Mouse (Mus musculus): ENCODE measurements around the gene Nrbf2. TPM values are rescaled to one million over a fixed set of nuclear protein-coding genes. Genes with fewer than 3 reads are reported as not detected.

Gene Nrbf2
- polyA plus RNA-seq, 1 experiment = 11.2 TPM

DNA sequence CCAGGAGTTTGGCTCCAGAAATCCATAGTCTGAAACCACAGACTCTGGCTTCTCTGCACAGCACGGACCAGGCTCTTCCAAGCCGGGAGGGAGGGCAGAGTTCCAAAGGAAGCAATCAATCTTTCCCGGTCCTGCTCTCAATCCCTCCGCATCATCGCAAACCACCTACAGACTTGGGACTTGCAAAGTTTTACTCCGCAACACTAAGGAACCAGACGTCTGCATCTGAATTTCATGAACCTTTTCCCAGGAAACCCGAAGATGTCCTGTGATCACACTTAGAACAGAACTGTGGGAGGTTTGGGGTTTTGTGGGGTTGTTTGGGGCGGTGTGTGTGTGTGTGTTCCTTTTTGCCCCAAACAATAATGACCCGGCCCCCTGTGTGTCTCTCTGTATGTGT lies 794 bp downstream of the Nrbf2 start:
- 13% methylated on average over 10 of the region's 10 CpGs for WGBS
- H3K4me3 ChIP-seq (ENCODE audit: control insufficient read depth, insufficient read depth, low read length) = peak overlapping the region; percentile 94
- DNase-seq = no peak
- peaks cover 15% of the 10 kb centered on the region for H3K4me1 ChIP-seq (replicated peaks; ENCODE audit: control insufficient read depth, insufficient read depth, low read length)
- H3K27ac ChIP-seq (ENCODE audit: control insufficient read depth, insufficient read depth, low read length) = no peak overlapping the region
- no peaks in the 10 kb centered on the region for H3K36me3 ChIP-seq (ENCODE audit: control insufficient read depth, insufficient read depth, low read length)
- H3K27me3 ChIP-seq (ENCODE audit: control insufficient read depth, insufficient read depth, low read length) = no peaks in the 10 kb centered on the region
- no peak for TF ChIP-seq POLR2A (IDR thresholded peaks at IDR 0.05; ENCODE audit: control insufficient read depth, extremely low read depth, insufficient read depth, low read length, poor library complexity)
- no peak for TF ChIP-seq CTCF (IDR thresholded peaks at IDR 0.05; ENCODE audit: borderline replicate concordance, control insufficient read depth, extremely low read depth, insufficient read depth, low read length, poor library complexity)

DNA sequence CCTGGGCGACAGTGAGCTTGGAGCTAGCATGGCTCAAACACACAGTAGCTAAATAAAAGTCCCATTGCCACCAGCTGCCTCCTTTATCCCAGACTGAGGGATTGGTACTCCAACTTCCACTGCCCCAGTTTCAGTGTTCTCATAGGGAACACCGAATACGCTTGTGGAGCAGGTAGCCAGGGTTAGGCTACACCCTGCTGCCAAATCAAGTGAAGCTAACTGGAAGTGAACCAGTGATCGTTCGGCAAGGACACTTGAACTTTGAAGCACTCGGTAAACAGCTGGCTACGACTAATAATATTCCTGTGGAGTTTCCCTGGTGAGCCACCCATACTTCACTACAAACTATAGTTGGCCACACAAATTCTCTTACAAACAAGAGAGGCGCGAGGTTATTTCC lies 1.6 kb downstream of the Nrbf2 start:
- no peak overlapping the region for H3K27ac ChIP-seq (ENCODE audit: control insufficient read depth, insufficient read depth, low read length)
- peaks cover 15% of the 10 kb centered on the region for H3K4me1 ChIP-seq (replicated peaks; ENCODE audit: control insufficient read depth, insufficient read depth, low read length)
- 93% methylated on average over 9 of the region's 9 CpGs for WGBS
- no peaks in the 10 kb centered on the region for H3K36me3 ChIP-seq (ENCODE audit: control insufficient read depth, insufficient read depth, low read length)
- no peak for DNase-seq
- no peak for TF ChIP-seq POLR2A (IDR thresholded peaks at IDR 0.05; ENCODE audit: control insufficient read depth, extremely low read depth, insufficient read depth, low read length, poor library complexity)
- TF ChIP-seq CTCF (IDR thresholded peaks at IDR 0.05; ENCODE audit: borderline replicate concordance, control insufficient read depth, extremely low read depth, insufficient read depth, low read length, poor library complexity) = no peak
- no peak overlapping the region for H3K4me3 ChIP-seq (ENCODE audit: control insufficient read depth, insufficient read depth, low read length)
- H3K27me3 ChIP-seq (ENCODE audit: control insufficient read depth, insufficient read depth, low read length) = no peaks in the 10 kb centered on the region

DNA sequence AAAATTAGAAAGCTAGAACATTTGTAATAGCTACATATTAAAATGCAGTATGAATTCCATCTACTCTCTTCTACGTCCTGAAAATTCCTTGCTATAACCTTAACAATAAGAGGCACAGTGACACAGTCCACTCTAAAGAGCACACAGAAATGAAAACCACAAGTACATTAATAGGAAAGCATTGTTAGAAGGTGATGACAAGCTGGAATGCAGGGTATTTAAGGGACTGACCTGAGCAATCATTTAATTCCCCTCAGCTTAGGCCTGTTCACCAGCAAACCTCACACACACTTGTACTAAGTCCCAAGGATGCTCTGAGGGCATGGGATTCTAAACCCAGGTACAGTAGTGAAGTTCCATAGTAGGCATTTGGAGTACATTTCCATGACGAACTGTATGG lies 2.6 kb downstream of the Nrbf2 start:
- TF ChIP-seq POLR2A (IDR thresholded peaks at IDR 0.05; ENCODE audit: control insufficient read depth, extremely low read depth, insufficient read depth, low read length, poor library complexity) (no peak), CTCF (IDR thresholded peaks at IDR 0.05; ENCODE audit: borderline replicate concordance, control insufficient read depth, extremely low read depth, insufficient read depth, low read length, poor library complexity) (no peak)
- Histone ChIP-seq H3K4me3 (ENCODE audit: control insufficient read depth, insufficient read depth, low read length) (no peak overlapping the region), H3K4me1 (replicated peaks; ENCODE audit: control insufficient read depth, insufficient read depth, low read length) (peaks cover 15% of the 10 kb centered on the region), H3K27ac (ENCODE audit: control insufficient read depth, insufficient read depth, low read length) (no peak overlapping the region), H3K27me3 (ENCODE audit: control insufficient read depth, insufficient read depth, low read length) (no peaks in the 10 kb centered on the region), H3K36me3 (ENCODE audit: control insufficient read depth, insufficient read depth, low read length) (no peaks in the 10 kb centered on the region)
- WGBS = 97% methylated on average over 2 of the region's 2 CpGs
- no peak for DNase-seq

DNA sequence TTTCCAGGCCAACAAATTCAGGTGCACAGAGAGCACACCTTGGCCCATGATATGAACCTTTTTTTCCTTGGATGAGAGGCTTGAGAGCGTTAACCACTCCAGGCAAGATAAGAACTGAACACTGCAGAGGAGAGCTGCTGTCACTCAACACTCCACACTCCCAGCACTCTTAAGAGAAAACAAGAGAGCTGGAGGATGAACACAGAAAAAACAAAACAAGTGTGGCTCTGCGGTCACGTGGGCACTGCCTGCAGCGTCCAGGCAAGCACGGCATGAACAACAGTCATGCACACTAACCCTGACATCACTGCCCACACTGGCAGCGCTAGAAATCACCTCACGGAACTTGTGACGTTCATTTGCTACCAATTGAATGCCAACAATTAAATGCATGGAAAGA lies 3.3 kb downstream of the Nrbf2 start:
- Histone ChIP-seq H3K4me3 (ENCODE audit: control insufficient read depth, insufficient read depth, low read length) (no peak overlapping the region), H3K27ac (ENCODE audit: control insufficient read depth, insufficient read depth, low read length) (no peak overlapping the region), H3K4me1 (replicated peaks; ENCODE audit: control insufficient read depth, insufficient read depth, low read length) (peaks cover 15% of the 10 kb centered on the region), H3K27me3 (ENCODE audit: control insufficient read depth, insufficient read depth, low read length) (no peaks in the 10 kb centered on the region), H3K36me3 (ENCODE audit: control insufficient read depth, insufficient read depth, low read length) (no peaks in the 10 kb centered on the region)
- TF ChIP-seq CTCF (IDR thresholded peaks at IDR 0.05; ENCODE audit: borderline replicate concordance, control insufficient read depth, extremely low read depth, insufficient read depth, low read length, poor library complexity) (no peak), POLR2A (IDR thresholded peaks at IDR 0.05; ENCODE audit: control insufficient read depth, extremely low read depth, insufficient read depth, low read length, poor library complexity) (no peak)
- WGBS = 88% methylated on average over 8 of the region's 8 CpGs
- DNase-seq = no peak

DNA sequence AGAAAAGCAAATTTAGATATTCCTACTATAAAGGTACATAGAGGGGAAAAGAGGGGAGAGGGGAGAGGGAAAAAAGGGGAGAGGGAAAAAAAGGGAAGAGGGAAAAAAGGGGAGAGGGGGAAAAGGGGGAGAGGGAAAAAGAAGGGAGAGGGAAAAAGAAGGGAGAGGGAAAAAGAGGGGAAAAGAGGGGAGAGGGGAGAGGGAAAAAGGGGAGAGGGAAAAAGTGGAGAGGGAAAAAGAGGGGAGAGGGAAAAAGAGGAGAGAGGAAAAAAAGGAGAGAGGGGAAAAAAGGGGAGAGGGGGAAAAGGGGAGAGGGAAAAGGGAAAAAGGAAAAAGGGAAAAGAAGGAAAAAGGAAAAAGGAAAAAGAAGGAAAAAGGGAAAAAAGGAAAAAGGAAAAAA lies 9.2 kb downstream of the Nrbf2 start:
- Histone ChIP-seq H3K27me3 (ENCODE audit: control insufficient read depth, insufficient read depth, low read length) (no peaks in the 10 kb centered on the region), H3K4me1 (replicated peaks; ENCODE audit: control insufficient read depth, insufficient read depth, low read length) (no peaks in the 10 kb centered on the region), H3K36me3 (ENCODE audit: control insufficient read depth, insufficient read depth, low read length) (peaks cover 13% of the 10 kb centered on the region), H3K27ac (ENCODE audit: control insufficient read depth, insufficient read depth, low read length) (no peak overlapping the region), H3K4me3 (ENCODE audit: control insufficient read depth, insufficient read depth, low read length) (no peak overlapping the region)
- DNase-seq = no peak
- TF ChIP-seq POLR2A (IDR thresholded peaks at IDR 0.05; ENCODE audit: control insufficient read depth, extremely low read depth, insufficient read depth, low read length, poor library complexity) = no peak
- no peak for TF ChIP-seq CTCF (IDR thresholded peaks at IDR 0.05; ENCODE audit: borderline replicate concordance, control insufficient read depth, extremely low read depth, insufficient read depth, low read length, poor library complexity)

DNA sequence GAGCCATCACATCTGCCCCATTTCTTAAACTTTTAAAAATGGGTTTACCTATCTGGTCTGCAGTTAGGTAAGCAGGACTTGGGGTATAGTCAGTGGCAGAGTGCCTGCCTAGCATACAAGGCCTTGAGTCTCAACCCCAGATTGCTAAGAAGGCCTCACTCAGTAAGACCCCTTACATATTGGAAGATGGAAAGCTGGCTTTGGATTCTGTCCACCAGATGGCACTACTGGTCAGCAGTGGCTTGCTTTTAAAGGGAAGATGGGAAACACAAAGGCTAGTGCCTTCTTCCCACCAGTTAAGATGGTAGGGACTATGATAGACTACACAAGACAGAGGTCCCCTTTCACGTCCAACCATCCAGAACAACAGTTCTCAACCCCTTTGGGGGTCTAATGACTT lies 20.3 kb downstream of the Nrbf2 start:
- peak; percentile 41 for DNase-seq
- H3K4me3 ChIP-seq (ENCODE audit: control insufficient read depth, insufficient read depth, low read length) = no peak overlapping the region
- no peaks in the 10 kb centered on the region for H3K4me1 ChIP-seq (replicated peaks; ENCODE audit: control insufficient read depth, insufficient read depth, low read length)
- H3K36me3 ChIP-seq (ENCODE audit: control insufficient read depth, insufficient read depth, low read length) = peaks cover 16% of the 10 kb centered on the region
- TF ChIP-seq POLR2A (IDR thresholded peaks at IDR 0.05; ENCODE audit: control insufficient read depth, extremely low read depth, insufficient read depth, low read length, poor library complexity) = no peak
- TF ChIP-seq CTCF (IDR thresholded peaks at IDR 0.05; ENCODE audit: borderline replicate concordance, control insufficient read depth, extremely low read depth, insufficient read depth, low read length, poor library complexity) = no peak
- H3K27me3 ChIP-seq (ENCODE audit: control insufficient read depth, insufficient read depth, low read length) = no peaks in the 10 kb centered on the region
- no peak overlapping the region for H3K27ac ChIP-seq (ENCODE audit: control insufficient read depth, insufficient read depth, low read length)
- WGBS = 93% methylated on average over 1 of the region's 1 CpGs

DNA sequence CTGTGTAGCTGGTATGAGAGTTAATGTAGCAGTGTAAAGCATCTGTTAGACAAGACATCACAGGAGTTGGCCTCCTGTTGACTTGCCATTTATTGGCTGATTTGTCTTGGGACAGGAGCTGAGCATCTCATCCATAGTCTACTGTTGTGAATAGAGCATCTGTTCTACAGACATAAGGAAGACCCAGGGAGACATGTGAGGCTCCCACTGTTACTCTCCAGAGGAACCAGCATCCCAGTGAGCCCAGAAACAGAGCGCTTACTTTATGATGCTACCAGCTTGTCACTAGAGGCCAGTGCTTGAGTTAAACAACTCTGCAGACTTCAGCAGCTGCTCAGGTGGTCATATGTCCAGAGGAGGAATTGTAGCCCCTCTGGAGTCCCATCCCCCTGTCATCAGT lies 32.0 kb downstream of the Nrbf2 start:
- DNase-seq = no peak
- WGBS = 100% methylated on average over 1 of the region's 1 CpGs
- Histone ChIP-seq H3K27me3 (ENCODE audit: control insufficient read depth, insufficient read depth, low read length) (no peaks in the 10 kb centered on the region), H3K27ac (ENCODE audit: control insufficient read depth, insufficient read depth, low read length) (no peak overlapping the region), H3K4me1 (replicated peaks; ENCODE audit: control insufficient read depth, insufficient read depth, low read length) (no peaks in the 10 kb centered on the region), H3K4me3 (ENCODE audit: control insufficient read depth, insufficient read depth, low read length) (no peak overlapping the region), H3K36me3 (ENCODE audit: control insufficient read depth, insufficient read depth, low read length) (peaks cover 70% of the 10 kb centered on the region)
- TF ChIP-seq CTCF (IDR thresholded peaks at IDR 0.05; ENCODE audit: borderline replicate concordance, control insufficient read depth, extremely low read depth, insufficient read depth, low read length, poor library complexity) = no peak
- no peak for TF ChIP-seq POLR2A (IDR thresholded peaks at IDR 0.05; ENCODE audit: control insufficient read depth, extremely low read depth, insufficient read depth, low read length, poor library complexity)
